Mouse (Mus musculus) E14TG2a.4 (cell line): ENCODE results near the gene Npr1.

Source experiments
- CTCF ChIP-seq: conservative IDR thresholded peaks from 2 replicates; pipeline ENCODE4 v1.5.1; 2014; ENCODE audit warnings: low read length
- NANOG ChIP-seq: IDR thresholded peaks from 2 replicates; pipeline ENCODE4 v1.6.1; 2014; ENCODE audit warnings: borderline replicate concordance, low read length, mixed read lengths

GRCm38 (mm10) chr3:90413011-90413396 is 52.7 kb downstream of the Npr1 start:
- no peak for TF ChIP-seq CTCF
- TF ChIP-seq NANOG: no peak
